Mouse (Mus musculus) liver, embryonic 11.5 days (tissue): ENCODE measurements around the gene Ubxn10. TPM values are rescaled to one million over a fixed set of nuclear protein-coding genes. Genes with fewer than 3 reads are reported as not detected.

Experiments
- ATAC-seq: fragments of 200-750 bp; cut with Nextera tagmentation; replicated peaks from 2 replicates; pipeline ENCODE4 v1.8.0; 2017; ENCODE audit warnings: moderate number of reproducible peaks, mild to moderate bottlenecking, moderate TSS enrichment, moderate library complexity; ENCODE audit not compliant: low FRiP score
- DNase-seq: peaks from one replicate; pipeline ENCODE4 v3.0.0-alpha.2; 2017; ENCODE audit warnings: low spot score
- H3K27ac ChIP-seq: fragments of 300-500 bp; sonication (generic); 2 replicates; pipeline ENCODE4 v1.5.1; 2014; ENCODE audit warnings: mild to moderate bottlenecking, low read depth, low read length, control low read depth
- H3K27me3 ChIP-seq: fragments of 300-500 bp; sonication (generic); replicated peaks from 2 replicates; pipeline ENCODE4 v1.6.1; 2014; ENCODE audit warnings: low read length, mixed read lengths; ENCODE audit not compliant: control insufficient read depth, insufficient read depth
- H3K36me3 ChIP-seq: fragments of 300-500 bp; sonication (generic); 2 replicates; pipeline ENCODE4 v1.6.1; 2014; ENCODE audit warnings: mild to moderate bottlenecking, low read length, moderate library complexity, mixed read lengths; ENCODE audit not compliant: control insufficient read depth, insufficient read depth
- H3K4me1 ChIP-seq: fragments of 300-500 bp; sonication (generic); replicated peaks from 2 replicates; pipeline ENCODE4 v1.6.1; 2014; ENCODE audit warnings: low read length, mixed read lengths; ENCODE audit not compliant: control insufficient read depth, insufficient read depth
- H3K4me2 ChIP-seq: fragments of 300-500 bp; sonication (generic); 2 replicates; pipeline ENCODE4 v1.6.1; 2014; ENCODE audit warnings: mild to moderate bottlenecking, control low read depth, moderate library complexity
- H3K4me3 ChIP-seq: fragments of 300-500 bp; sonication (generic); 2 replicates; pipeline ENCODE4 v1.5.1; 2014; ENCODE audit warnings: low read depth, low read length, control low read depth
- H3K9ac ChIP-seq: fragments of 300-500 bp; sonication (generic); 2 replicates; pipeline ENCODE4 v1.6.1; 2014; ENCODE audit warnings: low read depth, low read length, control low read depth
- H3K9me3 ChIP-seq: fragments of 300-500 bp; sonication (generic); 2 replicates; pipeline ENCODE4 v1.6.1; 2016; ENCODE audit warnings: low read length, inconsistent platforms, mixed read lengths; ENCODE audit not compliant: control insufficient read depth
- WGBS: fragments of 180-500 bp; shearing (Covaris S2); extraction: QIAGEN DNeasy Blood & Tissue Kit; methylation state at CpG from one replicate; pipeline ENCODE4 v1.1.7; 2014; 5-methylcytosine and 5-hydroxymethylcytosine counted together
- polyA plus RNA-seq: library from polyadenylated mRNA; unstranded; fragments of >200 nt; fragmentation: Nextera tagmentation; extraction: Ambion mirVana; gene quantifications from 2 replicates; pipeline ENCODE4 v1.2.1, GENCODE M21; 2014

The Ubxn10 gene
- polyA plus RNA-seq, 1 experiment from 2014 or later, result 0.48 TPM

DNA sequence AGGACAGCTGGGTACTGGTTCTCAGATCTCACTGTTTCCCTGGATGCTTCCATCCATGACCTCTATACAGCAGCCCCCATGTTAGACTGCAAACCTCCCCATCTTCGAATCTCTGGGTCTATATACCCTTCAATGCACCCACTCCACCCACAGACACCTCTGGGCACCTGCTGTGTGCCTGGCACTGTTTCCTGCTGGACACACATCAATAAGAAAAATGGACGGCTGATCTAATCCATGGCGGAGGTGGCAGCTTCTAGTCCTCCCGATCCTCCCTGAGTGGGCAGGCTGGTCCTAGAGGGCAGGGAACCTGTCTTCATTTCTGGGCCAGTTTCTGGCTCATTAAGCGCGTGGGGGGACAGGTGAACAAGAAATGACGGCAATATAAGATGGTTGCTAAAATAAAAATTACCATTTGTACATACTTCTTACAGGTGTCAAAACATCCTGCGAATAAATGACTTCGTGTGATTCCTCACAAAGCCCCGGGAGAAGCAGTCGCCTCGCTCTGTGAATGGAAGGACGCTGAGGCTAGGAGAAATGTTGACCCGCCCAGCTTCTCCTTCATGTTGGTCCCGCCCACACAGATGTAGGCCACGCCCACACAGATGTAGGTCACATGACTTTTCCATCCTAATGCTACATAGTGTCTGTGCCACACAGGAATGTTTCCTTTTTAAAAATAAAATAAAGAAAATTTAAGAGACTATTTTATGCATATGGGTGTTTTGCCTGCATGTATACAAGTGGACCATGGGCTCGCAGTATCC is 25.7 kb downstream of the Ubxn10 start:
- H3K9me3 ChIP-seq, result no peaks in the 10 kb centered on the region
- no peak for ATAC-seq

DNA sequence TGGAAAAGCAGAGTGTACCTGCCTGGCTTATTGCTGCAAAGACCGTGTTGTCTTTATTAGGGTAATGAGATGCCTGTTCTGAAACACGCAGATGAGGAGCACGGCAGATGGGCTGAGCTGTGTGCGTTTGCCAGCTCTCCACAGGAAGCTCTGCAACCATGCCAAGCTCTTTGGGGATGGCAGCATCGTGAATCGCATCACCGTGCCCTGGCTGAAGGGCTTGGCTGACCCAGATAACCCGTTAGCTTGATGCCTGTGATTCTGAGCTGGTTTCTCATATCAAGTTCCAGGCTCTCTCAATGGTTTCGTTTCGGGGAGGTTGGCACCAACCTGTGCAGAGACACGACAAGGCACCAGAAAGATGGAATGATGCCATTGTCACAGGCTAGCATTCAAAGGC is 26.3 kb downstream of the Ubxn10 start:
- WGBS, result 83% methylated on average over 11 of the region's 11 CpGs
- Histone ChIP-seq H3K9ac (no peak overlapping the region), H3K36me3 (no peaks in the 10 kb centered on the region), H3K4me3 (no peak overlapping the region), H3K27me3 (no peaks in the 10 kb centered on the region; the same call in 1 of the 2 replicates), H3K4me2 (no peak overlapping the region), H3K9me3 (no peaks in the 10 kb centered on the region), H3K27ac (no peak overlapping the region), H3K4me1 (no peaks in the 10 kb centered on the region)
- ATAC-seq (no peak), DNase-seq (no peak)

More for the DNA sequence above, 25.7 kb downstream of the Ubxn10 start:
- H3K9ac ChIP-seq, result no peak overlapping the region
- no peak overlapping the region for H3K4me2 ChIP-seq
- 62% methylated on average over 17 of the region's 17 CpGs for WGBS
- H3K4me3 ChIP-seq, result no peak overlapping the region
- H3K36me3 ChIP-seq, result no peaks in the 10 kb centered on the region
- H3K4me1 ChIP-seq, result no peaks in the 10 kb centered on the region
- no peaks in the 10 kb centered on the region; the same call in 1 of the 2 replicates for H3K27me3 ChIP-seq
- DNase-seq, result no peak
- H3K27ac ChIP-seq, result no peak overlapping the region

DNA sequence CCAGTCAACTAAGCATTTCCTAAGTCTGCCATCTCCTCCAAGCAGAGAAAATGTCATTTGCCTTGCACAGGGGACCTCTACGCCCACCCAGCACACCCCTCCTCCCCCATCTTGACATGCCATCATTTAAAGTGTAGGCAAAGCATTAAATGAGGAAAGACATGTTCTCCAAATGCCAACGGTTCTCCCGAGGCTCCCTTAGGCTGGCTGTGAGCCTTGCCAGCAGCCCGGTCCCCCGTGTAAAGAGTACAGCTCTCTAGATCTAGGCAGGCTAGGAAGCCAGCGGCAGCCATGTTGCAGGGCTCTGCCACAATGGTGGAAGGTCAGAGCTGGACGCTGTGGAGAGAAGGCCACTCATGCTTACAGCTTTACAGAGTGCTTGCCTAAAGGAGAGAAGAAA is 27.0 kb downstream of the Ubxn10 start:
- Histone ChIP-seq H3K9ac (no peak overlapping the region), H3K27ac (no peak overlapping the region), H3K27me3 (no peaks in the 10 kb centered on the region; the same call in 1 of the 2 replicates), H3K36me3 (no peaks in the 10 kb centered on the region), H3K4me2 (no peak overlapping the region), H3K4me1 (no peaks in the 10 kb centered on the region), H3K9me3 (no peaks in the 10 kb centered on the region), H3K4me3 (no peak overlapping the region)
- ATAC-seq (no peak), DNase-seq (no peak)
- WGBS, result 80% methylated on average over 7 of the region's 7 CpGs

DNA sequence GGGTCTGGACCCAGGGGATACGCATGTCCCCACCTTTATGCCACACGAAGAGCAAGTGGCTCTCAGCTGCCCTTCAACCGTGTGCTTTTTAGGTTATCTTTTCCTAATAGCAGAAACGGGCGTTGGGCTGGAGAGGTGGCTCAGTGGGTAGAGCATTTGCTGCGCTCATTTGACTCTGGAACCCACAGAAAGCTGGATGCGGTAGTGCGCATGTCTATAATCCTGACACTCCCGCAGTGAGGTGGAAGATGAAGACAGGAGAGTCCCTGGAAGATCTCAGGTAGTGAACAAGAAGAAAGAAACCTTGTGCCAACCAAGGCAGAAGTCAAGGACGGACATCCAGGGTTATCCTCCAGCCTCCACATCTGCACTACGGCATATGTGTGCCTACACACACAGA is 27.7 kb downstream of the Ubxn10 start:
- H3K27ac ChIP-seq, result no peak overlapping the region
- no peak overlapping the region for H3K9ac ChIP-seq
- H3K4me1 ChIP-seq, result no peaks in the 10 kb centered on the region
- WGBS, result 76% methylated on average over 11 of the region's 11 CpGs
- DNase-seq, result no peak
- no peak overlapping the region for H3K4me3 ChIP-seq
- H3K4me2 ChIP-seq, result no peak overlapping the region
- H3K27me3 ChIP-seq, result no peaks in the 10 kb centered on the region; the same call in 1 of the 2 replicates
- no peak for ATAC-seq
- no peaks in the 10 kb centered on the region for H3K36me3 ChIP-seq
- no peaks in the 10 kb centered on the region for H3K9me3 ChIP-seq

DNA sequence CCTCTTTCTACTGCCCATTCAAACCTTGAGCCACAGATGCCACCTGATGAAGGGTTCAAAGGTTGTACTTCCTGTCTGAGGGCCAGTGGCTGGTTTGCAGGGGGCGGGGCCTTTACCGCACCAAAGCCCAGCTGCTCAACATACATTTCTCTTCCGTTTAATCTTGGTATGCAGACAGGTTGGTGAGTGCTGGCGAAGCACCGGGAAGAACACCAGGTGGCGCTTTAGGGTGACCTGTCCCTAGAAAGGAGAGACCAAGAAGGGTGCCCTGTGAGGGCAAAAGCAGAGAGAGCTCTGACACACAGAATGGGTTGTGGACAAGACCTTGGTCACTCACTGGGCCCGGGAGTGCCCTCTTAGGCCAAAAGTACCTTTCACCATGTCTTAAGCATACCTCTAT is 28.3 kb downstream of the Ubxn10 start:
- H3K9ac ChIP-seq, result no peak overlapping the region
- peak; percentile 39 for DNase-seq
- H3K4me3 ChIP-seq, result no peak overlapping the region
- H3K27ac ChIP-seq, result no peak overlapping the region
- ATAC-seq, result no peak
- no peak overlapping the region for H3K4me2 ChIP-seq
- H3K9me3 ChIP-seq, result no peaks in the 10 kb centered on the region
- H3K36me3 ChIP-seq, result no peaks in the 10 kb centered on the region
- WGBS, result 9% methylated on average over 7 of the region's 7 CpGs
- no peaks in the 10 kb centered on the region for H3K4me1 ChIP-seq
- no peaks in the 10 kb centered on the region; the same call in 1 of the 2 replicates for H3K27me3 ChIP-seq

DNA sequence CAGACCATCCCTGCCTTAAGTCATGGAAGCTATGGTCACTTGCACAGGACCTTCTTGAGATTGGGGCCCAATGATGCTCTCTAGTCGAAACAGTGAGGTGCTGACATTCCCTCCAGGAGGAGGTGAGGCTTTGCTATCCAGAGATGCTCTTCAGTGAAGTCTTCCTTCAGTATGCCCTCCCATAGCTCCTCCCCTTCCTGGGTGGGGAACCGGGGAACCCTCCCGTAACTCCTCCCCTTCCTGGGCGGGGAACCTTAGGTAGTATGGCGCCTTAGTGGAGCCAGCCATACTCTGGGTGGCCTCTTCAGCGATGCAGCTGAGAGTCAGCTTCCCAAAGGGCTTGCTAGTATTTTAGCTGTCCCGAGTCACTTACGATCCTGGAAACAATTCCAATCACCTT is 30.3 kb downstream of the Ubxn10 start:
- no peaks in the 10 kb centered on the region for H3K36me3 ChIP-seq
- no peaks in the 10 kb centered on the region for H3K4me1 ChIP-seq
- H3K4me3 ChIP-seq, result no peak overlapping the region
- no peaks in the 10 kb centered on the region; the same call in 1 of the 2 replicates for H3K27me3 ChIP-seq
- no peak overlapping the region for H3K27ac ChIP-seq
- no peak overlapping the region for H3K9ac ChIP-seq
- 78% methylated on average over 8 of the region's 8 CpGs for WGBS
- ATAC-seq (no peak), DNase-seq (no peak)
- no peak overlapping the region for H3K4me2 ChIP-seq
- no peaks in the 10 kb centered on the region for H3K9me3 ChIP-seq

DNA sequence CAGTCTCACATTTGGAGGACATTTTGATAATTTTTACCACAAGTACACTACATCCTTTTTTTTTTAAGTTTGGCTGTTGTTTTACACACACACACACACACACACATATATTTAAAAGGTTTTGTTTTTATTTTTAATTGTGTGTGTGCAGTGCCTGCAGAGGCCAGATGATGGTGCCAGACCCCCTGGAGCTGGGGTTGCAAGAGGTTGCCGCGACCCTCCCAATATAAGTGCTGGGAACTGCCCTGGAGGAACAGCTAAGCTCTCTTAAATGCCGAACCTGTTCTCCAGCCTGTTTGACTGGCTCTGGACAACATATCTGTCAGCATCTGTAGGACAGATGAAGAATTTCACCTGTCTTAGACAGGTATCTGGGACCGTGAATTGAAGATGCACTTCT is 32.8 kb downstream of the Ubxn10 start:
- WGBS, result 76% methylated on average over 4 of the region's 4 CpGs
- H3K36me3 ChIP-seq, result no peaks in the 10 kb centered on the region
- no peaks in the 10 kb centered on the region for H3K4me1 ChIP-seq
- ATAC-seq (no peak), DNase-seq (no peak)
- H3K27me3 ChIP-seq, result 0 out of 2 replicates have a peak, but pooled peaks cover 3% of the 10 kb centered on the region
- H3K4me3 ChIP-seq, result no peak overlapping the region
- no peak overlapping the region for H3K27ac ChIP-seq
- no peak overlapping the region for H3K9ac ChIP-seq
- no peak overlapping the region for H3K4me2 ChIP-seq
- no peaks in the 10 kb centered on the region for H3K9me3 ChIP-seq

DNA sequence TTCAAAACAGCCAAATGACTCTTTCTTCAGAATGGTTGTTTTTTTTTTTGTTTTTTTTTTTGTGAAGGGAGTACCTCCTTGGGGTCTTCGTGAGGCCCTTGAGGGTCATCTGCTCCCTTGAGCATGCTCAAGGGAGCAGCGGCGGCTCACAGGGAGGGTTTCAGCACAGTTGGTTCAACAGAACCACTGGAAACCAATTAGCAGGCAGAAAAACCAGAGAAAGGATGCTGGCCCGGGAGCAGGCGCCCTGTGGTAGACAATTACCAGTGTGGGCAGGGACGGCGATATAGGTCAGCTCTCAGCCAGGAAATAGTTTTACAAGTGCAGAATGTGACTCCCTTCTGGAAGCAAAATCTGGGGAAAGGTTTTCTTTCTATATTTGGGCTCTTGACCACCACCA is 33.4 kb downstream of the Ubxn10 start:
- Histone ChIP-seq H3K9ac (no peak overlapping the region), H3K9me3 (no peaks in the 10 kb centered on the region), H3K27ac (no peak overlapping the region), H3K27me3 (0 out of 2 replicates have a peak, but pooled peaks cover 3% of the 10 kb centered on the region), H3K4me2 (no peak overlapping the region), H3K4me3 (no peak overlapping the region), H3K4me1 (no peaks in the 10 kb centered on the region), H3K36me3 (no peaks in the 10 kb centered on the region)
- ATAC-seq (no peak), DNase-seq (no peak)
- WGBS, result 50% methylated on average over 7 of the region's 7 CpGs

DNA sequence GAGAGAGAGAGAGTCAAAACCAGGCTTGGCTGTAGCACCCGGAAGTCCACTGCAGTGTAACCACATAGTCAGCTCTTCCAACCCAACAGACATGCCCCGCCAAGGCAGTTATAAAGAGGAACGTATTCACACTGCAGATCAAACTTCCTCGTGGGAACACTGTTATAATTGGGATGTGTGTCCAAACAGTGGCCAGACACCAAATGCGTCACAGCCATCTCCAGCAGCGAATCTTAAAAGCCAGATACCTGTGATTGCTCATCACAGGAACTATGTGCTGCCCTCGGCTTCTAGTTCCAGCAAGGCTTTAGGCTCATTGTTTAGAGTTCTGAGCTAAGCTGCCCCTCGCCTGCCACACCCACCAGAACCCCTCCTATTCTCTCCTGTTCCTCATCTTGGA is 34.4 kb downstream of the Ubxn10 start:
- no peak overlapping the region for H3K4me3 ChIP-seq
- 65% methylated on average over 8 of the region's 8 CpGs for WGBS
- ATAC-seq, result no peak

More for the DNA sequence above, 34.4 kb downstream of the Ubxn10 start:
- H3K9ac ChIP-seq, result no peak overlapping the region
- no peak overlapping the region for H3K27ac ChIP-seq
- no peaks in the 10 kb centered on the region for H3K36me3 ChIP-seq
- H3K4me1 ChIP-seq, result no peaks in the 10 kb centered on the region
- no peaks in the 10 kb centered on the region for H3K9me3 ChIP-seq
- 0 out of 2 replicates have a peak, but pooled peaks cover 3% of the 10 kb centered on the region for H3K27me3 ChIP-seq
- no peak overlapping the region for H3K4me2 ChIP-seq
- DNase-seq, result no peak
